Mouse (Mus musculus) hindbrain, embryonic 15.5 days (tissue): ENCODE data around the gene Serpinb9. TPM values are rescaled to one million over a fixed set of nuclear protein-coding genes. Genes with fewer than 3 reads are reported as not detected.
"Not testable (repeated sequence)": the region's sequence is repeated elsewhere in the genome, so short reads cannot be mapped to it uniquely, and the experiment has no call there.

Experiments used
- ATAC-seq: fragments of 200-750 bp; cut with Nextera tagmentation; 2 replicates; pipeline ENCODE4 v1.8.0; 2017; ENCODE audit warnings: low read depth, moderate number of reproducible peaks, moderate TSS enrichment; ENCODE audit not compliant: low FRiP score
- H3K27ac ChIP-seq: fragments of 300-500 bp; sonication (generic); replicated peaks from 2 replicates; pipeline ENCODE4 v1.5.1; 2015; ENCODE audit warnings: mild to moderate bottlenecking, inconsistent platforms
- H3K27me3 ChIP-seq: fragments of 300-500 bp; sonication (generic); 2 replicates; pipeline ENCODE4 v1.6.1; 2015; ENCODE audit warnings: control low read depth, inconsistent platforms
- H3K36me3 ChIP-seq: fragments of 300-500 bp; sonication (generic); 2 replicates; pipeline ENCODE4 v1.6.1; 2015; ENCODE audit warnings: control low read depth, inconsistent platforms
- H3K4me1 ChIP-seq: fragments of 300-500 bp; sonication (generic); replicated peaks from 2 replicates; pipeline ENCODE4 v1.6.1; 2015; ENCODE audit warnings: control low read depth, inconsistent platforms
- H3K4me2 ChIP-seq: fragments of 300-500 bp; sonication (generic); 2 replicates; pipeline ENCODE4 v1.6.1; 2015; ENCODE audit warnings: moderate library complexity, mild to moderate bottlenecking, inconsistent platforms
- H3K4me3 ChIP-seq: fragments of 300-500 bp; sonication (generic); 2 replicates; pipeline ENCODE4 v1.5.1; 2015; ENCODE audit warnings: mild to moderate bottlenecking, inconsistent platforms
- H3K9ac ChIP-seq: fragments of 300-500 bp; sonication (generic); 2 replicates; pipeline ENCODE4 v1.6.1; 2015; ENCODE audit warnings: inconsistent platforms
- H3K9me3 ChIP-seq: fragments of 300-500 bp; sonication (generic); 2 replicates; pipeline ENCODE4 v1.6.1; 2016; ENCODE audit warnings: control low read depth, inconsistent platforms
- WGBS: fragments of 180-500 bp; shearing (Covaris S2); methylation state at CpG from one replicate; pipeline ENCODE4 v1.1.7; 2015; 5-methylcytosine and 5-hydroxymethylcytosine counted together
- polyA plus RNA-seq: library from polyadenylated mRNA; unstranded; fragments of >200 nt; fragmentation: Nextera tagmentation; extraction: Ambion mirVana; gene quantifications from 2 replicates; pipeline ENCODE4 v1.2.1, GENCODE M21; 2015

Gene Serpinb9
- 1.8 and 2.2 TPM in 2 replicates for polyA plus RNA-seq

GRCm38 (mm10) chr13:33002950-33003349 lies at the start of gene Serpinb9:
Gene Serpinb9 (plus strand): TSS chr13:33003250.
- Histone ChIP-seq H3K36me3 (no peaks in the 10 kb centered on the region), H3K4me3 (no peak within 1 kb of the TSS), H3K9me3 (no peaks in the 10 kb centered on the region), H3K27me3 (no peaks in the 10 kb centered on the region), H3K27ac (no peak within 1 kb of the TSS), H3K4me2 (peak within 1 kb of the TSS; percentile 48), H3K9ac (no peak within 1 kb of the TSS), H3K4me1 (peaks cover 5% of the 10 kb centered on the region; the same call in 1 of the 2 replicates)
- 80% methylated on average over 3 of the region's 3 CpGs for WGBS
- ATAC-seq, result no peak

DNA sequence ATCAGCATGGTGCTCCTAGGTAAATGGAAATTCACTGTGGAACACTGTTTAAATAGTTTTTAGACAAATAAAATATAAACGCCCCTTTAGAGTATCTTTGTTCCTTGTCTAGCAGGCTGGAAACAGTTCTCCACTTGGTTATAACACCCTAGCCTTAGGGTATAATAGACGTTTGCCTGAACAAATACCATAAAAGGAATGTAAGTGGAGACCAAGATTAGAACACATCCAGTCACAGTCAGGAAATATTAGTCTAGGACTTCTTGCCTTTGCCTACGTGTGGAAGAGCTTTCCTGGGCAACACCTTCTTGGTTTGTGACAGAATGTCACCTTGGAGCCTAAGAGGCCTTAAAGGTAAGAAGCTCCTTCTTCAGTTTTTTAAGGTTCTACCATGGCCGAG lies 46.5 kb upstream of the Serpinb9 start:
- Histone ChIP-seq H3K4me1 (no peaks in the 10 kb centered on the region), H3K27ac (no peak overlapping the region), H3K36me3 (no peaks in the 10 kb centered on the region), H3K4me3 (no peak overlapping the region), H3K27me3 (no peaks in the 10 kb centered on the region), H3K4me2 (no peak overlapping the region), H3K9ac (no peak overlapping the region), H3K9me3 (no peaks in the 10 kb centered on the region)
- 75% methylated on average over 4 of the region's 4 CpGs for WGBS
- no peak for ATAC-seq

- Histone ChIP-seq H3K4me1 (no peaks in the 10 kb centered on the region), H3K9ac (no peak overlapping the region), H3K4me2 (no peak overlapping the region), H3K27ac (no peak overlapping the region), H3K36me3 (no peaks in the 10 kb centered on the region), H3K9me3 (no peaks in the 10 kb centered on the region), H3K4me3 (no peak overlapping the region), H3K27me3 (no peaks in the 10 kb centered on the region)
- WGBS, result 83% methylated on average over 4 of the region's 4 CpGs
- ATAC-seq, result no peak
Measured at GRCm38 (mm10) chr13:32957917-32958316, 45.1 kb upstream of the Serpinb9 start.

DNA sequence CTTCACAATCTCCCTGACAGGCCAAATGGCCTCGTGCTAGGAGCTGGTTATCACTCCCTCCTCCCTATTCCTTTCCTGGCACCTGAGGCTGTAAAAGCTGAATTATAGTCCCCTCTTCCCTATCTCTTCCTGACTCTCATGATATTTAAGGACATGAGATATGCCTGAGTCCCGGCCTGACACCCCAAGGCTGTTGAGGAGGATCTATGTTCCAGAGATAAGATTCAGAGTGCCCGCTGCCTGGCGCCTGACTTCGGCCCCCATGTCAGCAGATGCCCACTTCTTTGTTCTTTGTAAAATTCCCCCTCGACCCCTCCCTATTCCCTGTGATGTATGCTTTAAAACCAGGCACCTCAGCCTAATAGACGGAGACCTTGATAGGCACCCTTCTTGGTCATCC lies 44.5 kb upstream of the Serpinb9 start:
- not testable (repeated sequence) for H3K4me3 ChIP-seq, H3K4me2 ChIP-seq, ATAC-seq, H3K27me3 ChIP-seq, H3K36me3 ChIP-seq, H3K9me3 ChIP-seq, H3K27ac ChIP-seq, H3K4me1 ChIP-seq, H3K9ac ChIP-seq
- 90% methylated on average over 7 of the region's 7 CpGs for WGBS

GRCm38 (mm10) chr13:32963990-32964753 lies 38.9 kb upstream of the Serpinb9 start:
- H3K27me3 ChIP-seq, result no peaks in the 10 kb centered on the region
- no peak overlapping the region for H3K9ac ChIP-seq
- no peak overlapping the region for H3K4me3 ChIP-seq
- no peak overlapping the region for H3K4me2 ChIP-seq
- 85% methylated on average over 9 of the region's 9 CpGs for WGBS
- no peaks in the 10 kb centered on the region for H3K4me1 ChIP-seq
- H3K36me3 ChIP-seq, result no peaks in the 10 kb centered on the region
- H3K27ac ChIP-seq, result no peak overlapping the region
- no peaks in the 10 kb centered on the region for H3K9me3 ChIP-seq
- no peak for ATAC-seq

DNA sequence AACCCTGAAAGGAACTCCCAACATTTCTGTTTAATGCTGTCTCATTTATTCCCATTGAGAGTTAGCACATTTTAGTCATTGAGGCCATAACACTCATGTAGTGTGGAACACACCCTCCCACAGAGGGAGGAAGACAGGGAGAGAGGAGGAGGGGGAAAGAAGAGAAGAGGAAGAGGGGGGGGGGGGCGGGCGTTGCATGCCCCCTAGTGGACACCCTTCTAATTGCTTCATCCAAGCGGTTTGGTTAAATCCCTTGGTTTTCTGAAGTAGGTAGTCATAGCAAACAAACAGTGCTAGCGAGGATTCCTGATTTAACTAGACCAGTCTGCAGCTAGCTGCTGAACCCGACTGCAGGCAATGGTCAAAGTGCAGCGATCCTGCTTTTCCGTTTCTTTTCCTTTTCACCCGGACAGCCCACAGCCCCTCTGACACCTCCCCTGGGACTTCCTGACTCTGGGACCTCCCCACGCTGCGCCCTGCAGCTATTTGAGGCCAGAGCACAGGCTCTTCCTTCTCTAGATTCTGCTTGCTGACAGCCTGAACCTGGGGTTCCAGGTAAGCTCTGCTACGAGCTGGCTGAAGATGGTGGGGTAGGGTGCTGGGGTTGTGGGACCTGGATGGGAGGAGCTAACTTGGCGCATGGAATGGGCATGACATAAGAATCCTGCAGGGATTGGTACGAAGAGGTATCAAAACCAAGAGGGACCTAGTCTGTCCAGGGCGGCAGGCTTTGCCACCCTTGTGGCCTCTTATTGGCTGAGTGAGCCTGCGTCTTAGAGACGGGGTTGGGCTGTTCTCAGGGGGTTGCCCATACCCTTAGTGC lies 37.9 kb upstream of the Serpinb9 start, which contains the start of gene Serpinb6b:
Gene Serpinb6b (plus strand): TSS at position 221 of the 823 bp plus-strand sequence.
- H3K27ac ChIP-seq, result no peak within 1 kb of the TSS
- no peaks in the 10 kb centered on the region for H3K27me3 ChIP-seq
- H3K36me3 ChIP-seq, result no peaks in the 10 kb centered on the region
- no peaks in the 10 kb centered on the region for H3K9me3 ChIP-seq
- peak within 1 kb of the TSS; percentile 17 for H3K4me3 ChIP-seq
- no peaks in the 10 kb centered on the region for H3K4me1 ChIP-seq
- peak within 1 kb of the TSS; percentile 47 for H3K4me2 ChIP-seq
- no peak within 1 kb of the TSS for H3K9ac ChIP-seq
- WGBS, result 44% methylated on average over 16 of the region's 16 CpGs
- ATAC-seq, result no peak

GRCm38 (mm10) chr13:32966116-32966515 lies 36.9 kb upstream of the Serpinb9 start:
- no peaks in the 10 kb centered on the region for H3K9me3 ChIP-seq
- no peak for ATAC-seq
- H3K4me3 ChIP-seq, result no peak overlapping the region
- H3K27me3 ChIP-seq, result no peaks in the 10 kb centered on the region
- no peak overlapping the region for H3K9ac ChIP-seq
- no peaks in the 10 kb centered on the region for H3K4me1 ChIP-seq
- 81% methylated on average over 5 of the region's 5 CpGs for WGBS
- no peak overlapping the region for H3K27ac ChIP-seq
- H3K4me2 ChIP-seq, result no peak overlapping the region
- no peaks in the 10 kb centered on the region for H3K36me3 ChIP-seq

GRCm38 (mm10) chr13:32967233-32967632 lies 35.8 kb upstream of the Serpinb9 start:
- Histone ChIP-seq H3K4me3 (no peak overlapping the region), H3K27me3 (no peaks in the 10 kb centered on the region), H3K9ac (no peak overlapping the region), H3K4me2 (no peak overlapping the region), H3K4me1 (no peaks in the 10 kb centered on the region), H3K27ac (no peak overlapping the region), H3K9me3 (no peaks in the 10 kb centered on the region), H3K36me3 (no peaks in the 10 kb centered on the region)
- no peak for ATAC-seq

GRCm38 (mm10) chr13:32968353-32968984 lies 34.6 kb upstream of the Serpinb9 start:
- Histone ChIP-seq H3K9me3 (no peaks in the 10 kb centered on the region), H3K4me2 (no peak overlapping the region), H3K4me1 (no peaks in the 10 kb centered on the region), H3K4me3 (no peak overlapping the region), H3K27ac (no peak overlapping the region), H3K27me3 (no peaks in the 10 kb centered on the region), H3K9ac (no peak overlapping the region), H3K36me3 (no peaks in the 10 kb centered on the region)
- ATAC-seq, result no peak
- WGBS, result 76% methylated on average over 5 of the region's 5 CpGs

DNA sequence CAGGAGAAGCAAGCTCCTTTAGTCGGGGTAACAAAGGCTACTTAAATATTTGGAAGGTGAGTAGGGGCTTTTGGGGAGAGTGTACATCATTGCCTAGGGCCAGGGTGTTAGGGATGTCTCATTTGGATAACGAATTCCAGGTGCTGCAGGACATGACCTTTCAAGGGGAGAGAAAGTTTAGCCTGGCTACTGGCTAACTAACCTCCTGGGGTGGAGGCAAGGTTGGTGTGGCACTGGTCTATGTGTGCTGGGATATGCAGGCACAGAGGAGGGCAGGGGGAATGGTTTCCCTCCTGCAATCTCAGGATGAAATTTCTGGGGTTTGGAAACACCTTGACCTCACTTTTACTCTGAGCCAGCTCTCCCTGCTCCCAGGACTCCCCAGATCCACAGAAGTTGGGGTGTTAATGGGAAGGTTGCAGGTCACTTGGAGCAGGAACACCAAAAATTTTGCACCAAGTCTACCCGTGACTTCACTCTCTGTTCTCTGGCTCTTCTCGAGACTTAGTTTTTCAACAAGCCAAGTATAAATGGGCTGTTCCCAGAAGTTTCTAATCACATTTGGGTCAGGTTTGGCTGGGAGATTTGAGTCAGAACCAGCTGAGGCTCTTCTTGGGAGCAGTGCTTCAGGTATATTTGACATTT lies 33.9 kb upstream of the Serpinb9 start:
- no peak overlapping the region for H3K9ac ChIP-seq
- H3K27ac ChIP-seq, result no peak overlapping the region
- H3K4me2 ChIP-seq, result no peak overlapping the region
- no peak overlapping the region for H3K4me3 ChIP-seq
- ATAC-seq, result no peak
- no peaks in the 10 kb centered on the region for H3K36me3 ChIP-seq
- WGBS, result 82% methylated on average over 4 of the region's 4 CpGs
- no peaks in the 10 kb centered on the region for H3K9me3 ChIP-seq
- no peaks in the 10 kb centered on the region for H3K27me3 ChIP-seq
- H3K4me1 ChIP-seq, result no peaks in the 10 kb centered on the region

DNA sequence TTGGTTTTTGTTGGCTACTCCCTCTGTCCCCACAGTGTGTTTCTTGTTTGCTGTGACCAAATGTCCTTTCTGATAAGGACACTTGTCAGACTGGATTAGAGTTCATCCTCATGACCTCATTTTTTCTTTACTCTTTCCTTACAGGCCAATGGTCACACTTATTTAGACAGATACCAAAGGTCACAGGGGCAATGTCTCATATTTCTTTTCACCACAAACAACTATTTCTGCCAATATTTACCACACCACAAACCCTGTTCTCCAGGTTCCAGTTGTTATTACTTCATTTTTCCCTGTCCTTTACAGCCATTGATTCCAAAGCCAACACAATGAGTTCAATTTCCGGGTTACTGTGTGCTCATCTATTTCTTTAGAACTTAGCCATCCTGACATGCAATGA lies 33.4 kb upstream of the Serpinb9 start:
- H3K4me2 ChIP-seq, result no peak overlapping the region
- no peaks in the 10 kb centered on the region for H3K27me3 ChIP-seq
- no peak overlapping the region for H3K4me3 ChIP-seq
- no peak for ATAC-seq
- no peak overlapping the region for H3K9ac ChIP-seq
- no peaks in the 10 kb centered on the region for H3K4me1 ChIP-seq
- H3K27ac ChIP-seq, result no peak overlapping the region
- 84% methylated on average over 1 of the region's 1 CpGs for WGBS
- H3K9me3 ChIP-seq, result no peaks in the 10 kb centered on the region
- no peaks in the 10 kb centered on the region for H3K36me3 ChIP-seq

GRCm38 (mm10) chr13:32970776-32971175 lies 32.3 kb upstream of the Serpinb9 start:
- Histone ChIP-seq H3K4me1 (no peaks in the 10 kb centered on the region), H3K27me3 (no peaks in the 10 kb centered on the region), H3K4me2 (no peak overlapping the region), H3K9me3 (no peaks in the 10 kb centered on the region), H3K36me3 (no peaks in the 10 kb centered on the region), H3K4me3 (no peak overlapping the region), H3K9ac (no peak overlapping the region), H3K27ac (no peak overlapping the region)
- no peak for ATAC-seq
- 91% methylated on average over 3 of the region's 3 CpGs for WGBS
